ENCODE assay signal across 8 mouse cellular contexts in genomic region chr5:140321042-140321755, GRCm38 (mm10). TPM values are rescaled to one million over a fixed set of nuclear protein-coding genes. Genes with fewer than 3 reads are reported as not detected.
DNase-seq lines count a peak whose midpoint lies in the region; ATAC-seq lines count a peak whose summit lies in the region.

Gene Mad1l1, minus strand, starts transcription at chr5:140321552.
Gene Nudt1, plus strand, starts transcription at chr5:140321656.

- no peaks in the 10 kb centered on the region for H3K9me3 ChIP-seq in hindbrain, embryonic 14.5 days (ENCODE audit: control insufficient read depth, low read length)

- H3K36me3 ChIP-seq in hindbrain, embryonic 14.5 days (replicated peaks; ENCODE audit: control insufficient read depth, insufficient read depth), result 0 out of 2 replicates have a peak, but pooled peaks cover 6% of the 10 kb centered on the region

- peak within 1 kb of the TSS; percentile 74 for H3K27ac ChIP-seq in hindbrain, embryonic 14.5 days

- H3K4me1 ChIP-seq in hindbrain, embryonic 14.5 days (replicated peaks; ENCODE audit: control insufficient read depth, insufficient read depth, low read length), result peaks cover 9% of the 10 kb centered on the region

- peak; percentile 97 for DNase-seq in R1 (ENCODE audit: low read depth, low spot score)
- DNase-seq in cerebellum, postnatal 25 days, result peak; percentile 92 to 94
- DNase-seq in frontal cortex, postnatal 25 days (ENCODE audit: low spot score in 2 of 2), result peak; percentile 88 to 89
- DNase-seq in hindbrain, embryonic 14.5 days (ENCODE audit: low spot score), result peak; percentile 97
- peak; percentile 85 to 88 for DNase-seq in layer of hippocampus, postnatal 36 days
- peak; percentile 97 for DNase-seq in lung, postnatal 36 days
- peak; percentile 97 for DNase-seq in retina, postnatal 1 day
- DNase-seq in urinary bladder, adult 18-20 months (ENCODE audit: low spot score in 2 of 2), result peak; percentile 83 to 93

- no peaks in the 10 kb centered on the region for H3K27me3 ChIP-seq in hindbrain, embryonic 14.5 days (ENCODE audit: control insufficient read depth, insufficient read depth, low read length)

- ATAC-seq in hindbrain, embryonic 14.5 days (ENCODE audit: low FRiP score), result peak; percentile 91

- under 1% methylated on average over 57 of the region's 60 CpGs for WGBS in hindbrain, embryonic 14.5 days

- peak within 1 kb of the TSS; percentile 98 for H3K9ac ChIP-seq in hindbrain, embryonic 14.5 days

- H3K4me3 ChIP-seq in hindbrain, embryonic 14.5 days (replicated peaks; ENCODE audit: low read length), result peak within 1 kb of the TSS; percentile 89

- H3K4me2 ChIP-seq in hindbrain, embryonic 14.5 days (replicated peaks), result peak within 1 kb of the TSS; percentile 87

RNA-seq across cellular contexts. Expression of gene Mad1l1, which starts in this region (rescaled TPM):
- 28.3 and 28.8 TPM in 2 replicates for polyA plus RNA-seq in hindbrain, embryonic 14.5 days (2014; fragmentation: Nextera tagmentation; extraction: Ambion mirVana)
- total RNA-seq in layer of hippocampus, postnatal 36 days (2021), result 10 to 100 TPM; 15.2 to 16.3 TPM

RNA-seq across cellular contexts. Expression of gene Nudt1, which starts in this region (rescaled TPM):
- 19.2 and 26.5 TPM in 2 replicates for polyA plus RNA-seq in hindbrain, embryonic 14.5 days (2014; fragmentation: Nextera tagmentation; extraction: Ambion mirVana)
- 1 to 10 TPM; 4.0 to 5.6 TPM for total RNA-seq in layer of hippocampus, postnatal 36 days (2021)

Comparison
In these comparisons a context has a peak if more than half of its experiments do, and no peak if none do; other contexts are left out.
1. Peak in every context shown above with its lines: DNase-seq, ATAC-seq, H3K4me3 ChIP-seq and H3K27ac ChIP-seq.